Mouse (Mus musculus) limb, embryonic 11.5 days (tissue): ENCODE results near the gene Fgr. TPM values are rescaled to one million over a fixed set of nuclear protein-coding genes. Genes with fewer than 3 reads are reported as not detected.

Experiments used
- ATAC-seq: fragments of 200-750 bp; cut with Nextera tagmentation; 2 replicates; pipeline ENCODE4 v1.8.0; 2017; ENCODE audit warnings: low read depth; ENCODE audit not compliant: insufficient number of reproducible peaks, low FRiP score, low TSS enrichment
- DNase-seq: peaks from one replicate; pipeline ENCODE4 v3.0.0-alpha.2; 2015; ENCODE audit warnings: low spot score
- H3K27ac ChIP-seq: fragments of 300-500 bp; sonication (generic); replicated peaks from 2 replicates; pipeline ENCODE4 v1.5.1; 2014; ENCODE audit warnings: low read depth, mild to moderate bottlenecking, low read length
- H3K27me3 ChIP-seq: fragments of 300-500 bp; sonication (generic); 2 replicates; pipeline ENCODE4 v1.6.1; 2014; ENCODE audit warnings: mild to moderate bottlenecking, low read length, mixed read lengths; ENCODE audit not compliant: control insufficient read depth, insufficient read depth
- H3K36me3 ChIP-seq: fragments of 300-500 bp; sonication (generic); 2 replicates; pipeline ENCODE4 v1.6.1; 2014; ENCODE audit warnings: mild to moderate bottlenecking, low read length, moderate library complexity, mixed read lengths; ENCODE audit not compliant: control insufficient read depth, insufficient read depth
- H3K4me1 ChIP-seq: fragments of 300-500 bp; sonication (generic); 2 replicates; pipeline ENCODE4 v1.6.1; 2014; ENCODE audit warnings: low read length, mixed read lengths; ENCODE audit not compliant: control insufficient read depth, insufficient read depth
- H3K4me2 ChIP-seq: fragments of 300-500 bp; sonication (generic); 2 replicates; pipeline ENCODE4 v1.6.1; 2014; ENCODE audit warnings: low read depth, mild to moderate bottlenecking, moderate library complexity; ENCODE audit not compliant: severe bottlenecking
- H3K4me3 ChIP-seq: fragments of 300-500 bp; sonication (generic); 2 replicates; pipeline ENCODE4 v1.5.1; 2014; ENCODE audit warnings: low read depth, low read length
- H3K9ac ChIP-seq: fragments of 300-500 bp; sonication (generic); 2 replicates; pipeline ENCODE4 v1.6.1; 2014; ENCODE audit warnings: mild to moderate bottlenecking, low read length
- H3K9me3 ChIP-seq: fragments of 300-500 bp; sonication (generic); 2 replicates; pipeline ENCODE4 v1.6.1; 2016; ENCODE audit warnings: low read length; ENCODE audit not compliant: control insufficient read depth
- WGBS: fragments of 180-500 bp; shearing (Covaris S2); extraction: QIAGEN DNeasy Blood & Tissue Kit; methylation state at CpG from one replicate; pipeline ENCODE4 v1.1.7; 2014; 5-methylcytosine and 5-hydroxymethylcytosine counted together
- polyA plus RNA-seq: library from polyadenylated mRNA; unstranded; fragments of >200 nt; fragmentation: Nextera tagmentation; extraction: Ambion mirVana; gene quantifications from 2 replicates; pipeline ENCODE4 v1.2.1, GENCODE M21; 2014

Fgr gene
- polyA plus RNA-seq, 1 experiment from 2014 or later: 0.35 TPM

DNA sequence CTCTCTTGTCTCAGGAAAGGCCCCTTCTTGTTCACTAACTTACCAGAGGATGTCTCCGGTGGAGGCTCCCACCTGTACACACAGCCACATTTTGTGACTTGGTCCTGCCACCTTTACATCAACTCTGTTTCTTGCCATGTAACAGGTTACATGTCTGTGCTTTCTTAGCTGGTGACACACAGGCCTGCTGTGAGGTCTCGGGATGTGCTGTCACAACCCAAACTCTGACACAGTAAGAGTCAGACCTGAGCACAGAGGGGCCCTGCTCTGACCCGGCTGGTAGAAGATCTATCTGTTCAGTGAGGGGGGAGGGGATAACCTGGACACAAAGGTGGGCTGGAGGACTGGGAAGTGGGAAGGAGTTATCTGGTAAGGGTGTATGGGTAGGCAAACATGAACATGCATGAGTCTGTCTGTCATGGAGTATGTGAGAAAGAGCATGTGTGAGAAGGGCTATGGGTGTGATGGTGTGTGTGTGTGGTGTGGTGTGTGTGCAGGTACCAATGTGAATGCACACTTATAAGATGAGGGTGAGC is 44.4 kb downstream of the Fgr start:
- H3K4me3 ChIP-seq: no peak overlapping the region
- H3K9ac ChIP-seq: no peak overlapping the region
- H3K27me3 ChIP-seq: no peaks in the 10 kb centered on the region
- ATAC-seq (no peak), DNase-seq (no peak)
- no peaks in the 10 kb centered on the region for H3K36me3 ChIP-seq
- H3K9me3 ChIP-seq: no peaks in the 10 kb centered on the region
- H3K4me2 ChIP-seq: no peak overlapping the region
- no peak overlapping the region for H3K27ac ChIP-seq
- WGBS: 77% methylated on average over 3 of the region's 3 CpGs
- H3K4me1 ChIP-seq: peaks cover 83% of the 10 kb centered on the region

DNA sequence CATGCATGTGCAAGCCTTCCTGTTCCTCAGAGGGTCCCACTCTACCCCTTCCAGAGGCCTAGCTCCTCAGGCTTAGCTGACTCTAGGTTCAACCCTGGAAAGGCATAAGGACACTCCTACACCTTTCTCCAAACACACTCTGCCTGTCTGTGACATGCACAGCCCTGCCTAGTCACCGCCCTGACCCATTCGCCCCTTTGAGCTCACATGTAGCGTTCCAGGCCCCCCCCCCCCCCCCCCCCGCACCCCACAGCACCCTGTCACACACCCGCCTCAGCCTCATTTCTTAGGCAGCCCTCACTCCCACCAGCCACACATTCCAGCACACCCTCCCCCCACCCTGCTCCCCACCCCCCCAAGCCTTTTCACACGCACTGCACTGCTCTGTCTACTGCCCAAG is 46.8 kb downstream of the Fgr start:
- peak overlapping the region; percentile 22 for H3K4me2 ChIP-seq

DNA sequence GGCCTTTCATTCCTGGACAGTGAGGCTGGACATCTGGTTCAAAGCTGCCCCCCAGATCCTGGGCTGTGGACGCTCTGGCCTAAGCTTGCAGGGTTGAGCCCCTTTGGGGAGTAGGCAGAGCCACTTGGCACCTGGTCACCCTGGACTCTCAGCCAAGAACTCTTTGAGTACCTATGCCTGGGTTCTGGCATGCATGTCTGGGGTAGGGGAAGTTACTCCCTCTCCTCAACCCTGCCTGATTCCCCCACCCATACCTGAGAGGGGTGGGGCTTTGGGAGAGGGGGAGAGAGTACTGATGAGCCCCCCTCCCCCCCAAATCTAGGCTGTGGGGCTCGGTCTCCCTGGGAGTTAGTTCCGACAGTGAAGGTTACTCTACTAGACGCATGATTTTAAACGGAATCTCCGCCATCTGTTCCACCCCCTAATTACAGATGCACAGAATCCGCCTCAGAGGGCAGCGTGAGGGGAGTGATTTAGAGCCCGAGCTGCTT is 47.3 kb downstream of the Fgr start:
- Histone ChIP-seq H3K4me2 (peak overlapping the region; percentile 22; the same call in 1 of the 2 replicates), H3K4me1 (peaks cover 84% of the 10 kb centered on the region), H3K9ac (no peak overlapping the region), H3K27ac (no peak overlapping the region; the same call in 1 of the 2 replicates), H3K36me3 (no peaks in the 10 kb centered on the region), H3K9me3 (no peaks in the 10 kb centered on the region), H3K27me3 (no peaks in the 10 kb centered on the region), H3K4me3 (no peak overlapping the region)
- DNase-seq (peak; percentile 37), ATAC-seq (0 out of 2 replicates have a peak, but pooled peaks have one; percentile 19)
- WGBS: 6% methylated on average over 9 of the region's 9 CpGs

More for the DNA sequence above, 46.8 kb downstream of the Fgr start:
- DNase-seq (no peak), ATAC-seq (no peak)
- Histone ChIP-seq H3K4me3 (no peak overlapping the region), H3K27ac (no peak overlapping the region), H3K9me3 (no peaks in the 10 kb centered on the region), H3K27me3 (no peaks in the 10 kb centered on the region), H3K4me1 (peaks cover 82% of the 10 kb centered on the region), H3K9ac (no peak overlapping the region), H3K36me3 (no peaks in the 10 kb centered on the region)
- WGBS: 27% methylated on average over 4 of the region's 6 CpGs

DNA sequence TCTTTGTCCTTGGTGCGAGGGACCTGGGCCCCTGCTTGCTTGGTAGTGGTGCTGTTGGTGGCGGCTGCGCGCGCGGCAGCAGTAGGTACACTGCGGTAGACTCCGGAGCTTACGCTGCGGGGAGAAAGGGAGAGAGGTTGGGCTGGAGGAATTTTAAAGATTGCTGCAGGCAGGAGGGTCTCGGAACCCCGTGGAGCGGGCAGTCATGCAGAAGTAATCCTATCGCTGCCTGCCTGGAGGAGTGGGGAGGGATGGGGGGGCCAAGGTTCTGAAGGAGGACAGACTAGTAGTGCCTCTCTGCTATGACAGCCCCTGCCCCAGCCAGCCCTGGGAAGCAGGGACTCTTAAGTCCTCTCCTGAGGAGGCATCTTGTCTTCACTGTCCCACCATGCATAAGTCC is 48.3 kb downstream of the Fgr start:
- 18% methylated on average over 14 of the region's 14 CpGs for WGBS
- H3K4me2 ChIP-seq: peak overlapping the region; percentile 31
- H3K4me3 ChIP-seq: peak overlapping the region; percentile 6; the same call in 1 of the 2 replicates
- H3K4me1 ChIP-seq: peaks cover 81% of the 10 kb centered on the region
- DNase-seq (peak; percentile 44), ATAC-seq (no peak)
- no peaks in the 10 kb centered on the region for H3K9me3 ChIP-seq
- H3K36me3 ChIP-seq: no peaks in the 10 kb centered on the region; the same call in 1 of the 2 replicates
- peak overlapping the region; percentile 36; the same call in 1 of the 2 replicates for H3K27ac ChIP-seq
- H3K9ac ChIP-seq: peak overlapping the region; percentile 17; the same call in 1 of the 2 replicates
- no peaks in the 10 kb centered on the region for H3K27me3 ChIP-seq

DNA sequence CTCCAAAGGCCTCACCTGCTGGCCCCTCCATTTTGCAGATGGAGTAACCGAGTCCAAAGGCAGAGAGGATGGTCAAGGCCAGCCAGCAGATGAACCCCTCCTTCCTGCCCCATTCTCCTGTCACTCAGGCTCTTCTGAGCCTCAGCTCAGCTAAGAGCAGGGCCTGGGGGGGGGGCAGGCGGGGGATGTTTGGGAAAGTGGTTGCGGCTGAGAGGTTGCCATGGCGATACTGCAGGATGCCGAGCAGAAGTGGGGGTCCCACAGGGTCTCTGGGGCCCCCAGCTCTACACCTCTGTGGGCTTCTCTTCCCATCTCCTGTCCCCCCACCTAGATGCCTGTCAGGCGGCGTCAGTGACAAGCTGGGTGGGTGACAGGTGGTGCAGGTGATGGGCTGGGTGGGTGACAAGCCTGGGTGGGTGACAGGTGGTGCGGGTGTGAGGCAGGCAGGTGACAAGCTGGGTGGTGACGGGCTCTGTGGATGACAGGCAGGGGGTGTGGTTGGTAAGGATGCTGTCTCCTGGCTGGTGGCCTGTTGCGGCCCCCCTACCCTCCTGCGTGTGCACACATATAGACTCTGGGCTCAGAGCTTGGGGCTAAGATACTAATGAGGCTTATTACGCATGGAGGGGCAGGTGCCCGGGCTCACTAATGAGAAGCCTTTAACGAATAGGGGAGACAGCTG is 49.2 kb downstream of the Fgr start:
- ATAC-seq: no peak
- Histone ChIP-seq H3K27me3 (no peaks in the 10 kb centered on the region), H3K27ac (no peak overlapping the region), H3K36me3 (no peaks in the 10 kb centered on the region; the same call in 1 of the 2 replicates), H3K4me2 (no peak overlapping the region), H3K9me3 (no peaks in the 10 kb centered on the region), H3K4me1 (peaks cover 72% of the 10 kb centered on the region), H3K9ac (no peak overlapping the region), H3K4me3 (no peak overlapping the region)
- no peak for DNase-seq
- WGBS: 80% methylated on average over 14 of the region's 14 CpGs

DNA sequence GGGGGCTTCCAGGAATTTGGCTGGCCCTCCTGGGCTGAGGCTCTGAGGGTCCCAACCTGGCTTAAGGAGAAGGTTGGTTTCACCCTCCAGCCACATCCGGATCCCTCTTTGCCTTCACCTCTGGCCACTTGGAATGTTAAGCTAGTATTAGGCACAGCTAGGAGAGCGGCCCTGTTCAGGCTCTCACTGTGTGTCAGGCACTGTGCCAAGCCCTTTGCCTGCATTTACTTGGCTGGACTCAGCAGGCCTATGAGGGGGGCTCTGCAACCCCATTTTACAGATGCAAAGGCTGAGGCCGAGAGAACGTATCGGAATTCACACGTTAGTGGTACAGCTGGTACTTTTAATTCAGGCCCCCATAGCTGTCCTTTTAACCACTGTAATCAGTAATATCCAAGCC is 49.7 kb downstream of the Fgr start:
- peaks cover 72% of the 10 kb centered on the region for H3K4me1 ChIP-seq
- WGBS: 92% methylated on average over 6 of the region's 6 CpGs
- H3K36me3 ChIP-seq: no peaks in the 10 kb centered on the region; the same call in 1 of the 2 replicates
- no peak overlapping the region for H3K27ac ChIP-seq
- H3K9me3 ChIP-seq: no peaks in the 10 kb centered on the region
- DNase-seq: no peak
- no peak overlapping the region for H3K4me2 ChIP-seq
- ATAC-seq: no peak
- no peaks in the 10 kb centered on the region for H3K27me3 ChIP-seq
- H3K4me3 ChIP-seq: no peak overlapping the region
- no peak overlapping the region for H3K9ac ChIP-seq

DNA sequence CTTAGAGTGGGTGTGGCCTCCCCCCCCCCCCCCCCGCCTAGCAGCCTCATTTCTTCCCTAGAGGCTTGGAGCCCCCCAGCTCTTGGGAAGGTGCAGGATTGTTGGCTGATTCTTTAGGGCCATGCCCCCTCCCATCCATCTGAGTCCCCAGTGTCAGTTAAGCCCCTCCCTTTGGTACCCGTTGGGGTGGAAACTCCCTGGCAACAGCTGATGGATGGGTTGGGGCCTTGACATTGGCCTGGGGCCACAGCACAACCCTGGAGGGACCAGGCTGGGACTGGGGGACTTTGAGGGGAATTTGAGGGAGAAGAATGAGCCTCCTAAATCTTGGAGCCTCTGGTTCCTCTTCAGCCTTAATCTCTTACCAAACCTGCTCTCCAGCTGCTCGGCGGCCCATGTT is 50.5 kb downstream of the Fgr start:
- H3K9ac ChIP-seq: no peak overlapping the region
- H3K4me2 ChIP-seq: no peak overlapping the region
- WGBS: 35% methylated on average over 3 of the region's 4 CpGs
- no peak overlapping the region for H3K4me3 ChIP-seq
- no peaks in the 10 kb centered on the region; the same call in 1 of the 2 replicates for H3K36me3 ChIP-seq
- ATAC-seq (no peak), DNase-seq (no peak)
- H3K4me1 ChIP-seq: peaks cover 69% of the 10 kb centered on the region
- no peaks in the 10 kb centered on the region for H3K9me3 ChIP-seq
- H3K27ac ChIP-seq: no peak overlapping the region
- no peaks in the 10 kb centered on the region for H3K27me3 ChIP-seq

DNA sequence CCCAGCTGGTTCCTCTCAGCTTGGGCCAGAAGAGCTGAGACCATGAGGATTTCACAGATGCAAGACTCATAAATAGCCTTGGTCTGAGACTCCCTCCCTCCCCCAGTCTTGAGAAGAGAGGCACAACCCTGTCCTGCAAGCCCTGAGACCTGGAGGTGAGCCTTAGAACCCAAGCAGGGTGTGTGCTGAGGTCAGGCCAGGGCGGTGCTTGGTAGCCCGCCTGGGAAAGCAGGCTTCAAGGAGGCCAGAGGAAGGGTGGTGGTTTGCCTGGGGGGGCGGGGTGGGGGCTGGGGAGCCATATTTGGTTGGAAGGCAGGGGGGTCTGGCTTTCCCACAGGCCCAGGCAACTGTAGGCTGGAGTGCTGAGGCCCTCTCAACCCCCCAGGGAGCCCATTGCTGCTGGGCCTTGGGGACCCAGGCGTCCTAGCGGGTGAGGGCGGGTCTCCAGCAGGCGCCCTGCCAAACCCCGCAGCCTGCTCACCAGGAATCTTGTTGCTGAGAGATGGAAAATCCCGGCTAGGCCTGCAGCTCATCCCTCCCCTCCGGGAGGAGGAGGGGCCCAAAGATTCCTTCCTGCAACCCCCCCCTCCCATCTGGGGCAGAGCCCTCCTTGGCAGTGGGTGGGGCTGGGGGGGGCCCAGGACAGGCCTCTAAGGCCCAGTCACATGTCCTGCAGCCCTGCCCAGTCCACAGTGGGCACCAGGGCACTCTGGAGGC is 51.2 kb downstream of the Fgr start:
- Histone ChIP-seq H3K4me3 (no peak overlapping the region), H3K9me3 (no peaks in the 10 kb centered on the region), H3K4me1 (peaks cover 64% of the 10 kb centered on the region), H3K36me3 (no peaks in the 10 kb centered on the region; the same call in 1 of the 2 replicates), H3K4me2 (no peak overlapping the region), H3K27me3 (no peaks in the 10 kb centered on the region), H3K27ac (no peak overlapping the region; the same call in 1 of the 2 replicates), H3K9ac (no peak overlapping the region)
- no peak for ATAC-seq
- no peak for DNase-seq
- 44% methylated on average over 10 of the region's 10 CpGs for WGBS
